Mouse (Mus musculus) heart, adult 2 months (tissue): ENCODE data around the gene Tspyl1.

Experiments
- CTCF ChIP-seq: fragments of 200-600 bp; IDR thresholded peaks from 2 replicates; pipeline ENCODE4 v1.8.1; 2022; ENCODE audit warnings: antibody characterized with exemption, mild to moderate bottlenecking, moderate library complexity
- EP300 ChIP-seq: fragments of 200-500 bp; IDR thresholded peaks from 2 replicates; pipeline ENCODE4 v1.6.1; 2011; ENCODE audit warnings: low read depth, low read length, control low read depth; ENCODE audit not compliant: insufficient read depth
- POLR2A ChIP-seq: fragments of 200-500 bp; IDR thresholded peaks from 2 replicates; pipeline ENCODE4 v1.6.1; 2011; ENCODE audit warnings: mild to moderate bottlenecking, low read depth, low read length, control low read depth; ENCODE audit not compliant: insufficient read depth

GRCm38 (mm10) chr10:34233418-34233817, 48.6 kb upstream of the Tspyl1 start:
- TF ChIP-seq CTCF = no peak
- no peak for TF ChIP-seq EP300
- no peak for TF ChIP-seq POLR2A
